Mouse (Mus musculus): ENCODE measurements around the gene Spsb4. TPM values are rescaled to one million over a fixed set of nuclear protein-coding genes. Genes with fewer than 3 reads are reported as not detected.

Gene Spsb4
- 6.4 TPM for polyA plus RNA-seq (2014; fragmentation: Illumina TruSeq; extraction: RNeasy Lipid Tissue Mini Kit (QIAGEN cat#74804); ENCODE audit: low read depth, low replicate concordance)

GRCm38 (mm10) chr9:97018677-97019147 is at the start of gene Spsb4:
Gene Spsb4, minus strand, starts transcription at chr9:97018843.

Other genes starting within 250 kb of the Spsb4 start
- 7.9 TPM for gene Pxylp1, start 126.2 kb downstream of the Spsb4 start, polyA plus RNA-seq (2014; fragmentation: Illumina TruSeq; extraction: RNeasy Lipid Tissue Mini Kit (QIAGEN cat#74804); ENCODE audit: low read depth, low replicate concordance)
- 41.2 TPM for gene Slc25a36, start 92.3 kb upstream of the Spsb4 start, polyA plus RNA-seq (2014; fragmentation: Illumina TruSeq; extraction: RNeasy Lipid Tissue Mini Kit (QIAGEN cat#74804); ENCODE audit: low read depth, low replicate concordance)

All from heart, adult 10 weeks (tissue).